Mouse (Mus musculus) right cerebral cortex, postnatal 14 days (tissue): Measurements from ENCODE around the gene 1700016K19Rik.

Source experiments
- DNase-seq: peaks from one replicate; pipeline ENCODE4 v3.0.0; 2022

Gene 1700016K19Rik

DNA sequence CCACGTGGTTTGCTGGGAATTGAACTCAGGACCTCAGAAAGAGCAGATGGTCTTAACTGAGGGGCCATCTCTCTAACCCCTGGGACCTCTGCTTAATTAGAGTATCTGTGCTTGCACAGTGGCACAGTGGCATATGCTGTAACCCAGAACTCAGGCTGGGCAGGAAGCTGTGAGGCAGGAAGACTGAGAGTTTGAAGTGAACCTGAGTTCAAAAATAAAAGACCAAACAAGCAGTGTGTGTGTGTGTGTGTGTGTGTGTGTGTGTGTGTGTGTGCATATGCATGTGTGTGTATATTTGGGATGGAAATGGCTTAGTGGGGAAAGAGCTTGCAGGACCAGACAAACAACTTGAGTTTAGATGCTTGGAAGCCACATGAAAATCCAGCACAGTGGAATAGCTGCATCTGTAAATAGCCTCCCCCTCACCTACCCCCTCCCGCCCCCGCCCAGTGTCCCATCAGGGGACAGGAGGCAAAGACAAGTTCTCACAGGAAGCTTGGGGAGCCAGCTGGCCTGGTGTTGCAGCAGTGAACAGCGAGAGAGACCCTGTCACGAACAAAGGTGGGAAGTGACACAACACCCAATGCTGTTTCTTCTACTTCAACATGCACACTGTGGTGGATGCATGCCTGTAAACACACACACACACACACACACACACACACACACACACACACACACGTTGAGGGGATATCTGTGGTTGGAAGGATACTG lies 38.0 kb downstream of the 1700016K19Rik start:
- DNase-seq: no peak

DNA sequence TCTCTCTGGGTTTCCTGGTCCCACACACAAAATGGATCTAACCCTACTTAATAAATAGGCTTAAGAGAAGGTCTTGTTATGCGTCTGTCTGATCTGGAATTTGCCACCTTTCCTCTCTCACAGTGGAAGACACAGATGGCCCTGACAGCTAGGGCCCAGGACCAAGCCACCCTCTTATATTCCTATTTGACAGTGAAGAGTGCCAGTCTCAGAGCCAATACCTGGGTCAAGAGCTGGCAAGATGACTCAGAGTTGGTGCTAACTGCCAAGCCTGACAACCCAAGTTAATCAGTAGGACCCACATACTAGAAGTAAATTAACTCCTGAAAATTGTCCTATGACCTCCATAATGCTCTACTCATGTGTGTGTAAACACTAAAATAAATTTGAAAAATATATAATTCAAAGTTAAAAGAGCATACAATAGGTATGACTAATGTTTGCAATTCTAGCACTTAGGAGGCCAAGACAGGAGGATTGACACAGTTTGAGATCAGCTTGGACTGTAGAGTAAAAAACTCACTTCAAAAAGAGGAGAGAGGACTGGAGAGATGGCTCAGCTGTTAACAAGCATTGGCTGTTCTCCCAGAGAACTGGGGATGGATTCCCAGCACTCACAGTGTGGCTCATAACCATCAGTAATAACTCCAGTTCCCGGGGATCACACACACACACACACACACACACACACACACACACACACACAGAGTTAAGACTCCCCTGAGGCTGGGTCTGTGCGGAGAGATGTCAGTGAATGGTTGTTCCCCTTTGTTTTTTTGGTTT lies 39.8 kb downstream of the 1700016K19Rik start:
- no peak for DNase-seq

DNA sequence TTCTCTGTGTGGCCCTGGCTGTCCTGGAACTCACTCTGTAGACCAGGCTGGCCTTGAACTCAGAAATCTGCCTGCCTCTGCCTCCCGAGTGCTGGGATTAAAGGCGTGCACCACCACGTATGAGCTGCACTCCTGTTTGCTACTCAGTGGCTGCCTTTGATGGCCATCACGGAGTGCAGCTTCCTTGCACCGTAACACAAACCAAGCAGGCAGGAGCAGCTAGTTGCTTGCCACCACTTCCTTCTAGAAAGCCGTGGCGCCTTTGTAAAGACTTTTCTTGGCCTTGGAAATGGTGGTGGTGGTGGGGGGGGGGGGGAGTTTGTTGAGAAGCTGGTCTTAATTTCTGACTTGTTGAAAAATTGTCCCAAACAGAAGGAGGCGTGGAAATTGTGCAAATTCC lies 40.4 kb downstream of the 1700016K19Rik start:
- DNase-seq: no peak

DNA sequence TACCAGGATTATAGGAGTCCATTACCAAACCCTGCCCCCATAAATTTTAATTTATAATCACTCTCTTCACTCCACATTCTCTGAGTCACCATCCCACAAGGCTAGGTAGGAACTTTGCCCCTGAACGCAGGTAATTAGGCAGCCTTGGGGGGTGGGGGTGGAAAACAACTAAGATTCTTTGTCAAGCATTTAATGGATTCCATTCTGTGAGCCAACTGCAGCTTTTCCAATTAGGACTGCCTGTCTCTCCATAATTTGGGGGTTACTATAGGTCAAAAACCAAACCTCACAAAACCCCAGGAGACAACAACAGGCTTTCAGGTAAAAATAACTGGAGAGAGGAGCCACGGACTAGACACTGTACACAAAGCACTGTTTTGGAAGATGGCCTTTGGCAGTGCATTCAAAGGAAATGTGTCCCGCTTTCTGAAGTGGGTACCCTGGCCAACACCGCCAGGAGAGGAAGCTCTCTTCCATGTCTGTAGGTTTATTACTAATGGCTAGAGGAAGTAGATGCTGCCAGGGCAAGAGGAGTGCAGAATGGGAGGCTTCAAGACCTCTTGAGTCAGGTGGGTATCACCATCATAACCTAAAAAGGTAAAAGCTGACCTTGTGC lies 41.2 kb downstream of the 1700016K19Rik start:
- no peak for DNase-seq

DNA sequence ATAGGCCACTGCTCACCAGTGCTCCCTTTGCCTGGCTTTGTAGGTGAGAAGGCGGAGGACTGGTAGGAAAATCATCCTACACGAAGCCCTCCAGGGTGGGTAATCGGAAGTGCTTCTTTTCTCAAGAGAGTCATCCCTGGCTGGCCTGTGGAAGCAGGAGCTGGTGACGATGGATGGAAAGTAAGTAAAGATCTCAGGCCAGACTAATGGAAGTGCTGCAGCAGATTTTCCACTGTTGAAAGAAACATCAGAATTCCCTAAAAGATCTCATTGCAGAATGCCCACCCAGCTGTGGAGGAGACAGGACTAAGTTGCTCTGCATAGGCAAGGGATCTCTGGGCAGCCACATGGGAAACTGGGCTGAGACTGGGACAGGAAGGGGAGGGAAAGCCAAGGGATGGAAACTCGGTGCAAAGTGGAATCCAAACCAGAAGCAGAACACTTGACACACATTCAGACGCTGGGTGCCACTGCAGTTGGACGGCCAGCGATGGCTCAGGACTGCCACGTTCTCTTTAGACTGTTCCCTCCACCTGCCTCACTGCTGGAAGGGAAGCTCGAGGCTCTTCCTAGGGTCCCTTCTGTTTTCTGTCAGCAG lies 42.4 kb downstream of the 1700016K19Rik start:
- DNase-seq: no peak

DNA sequence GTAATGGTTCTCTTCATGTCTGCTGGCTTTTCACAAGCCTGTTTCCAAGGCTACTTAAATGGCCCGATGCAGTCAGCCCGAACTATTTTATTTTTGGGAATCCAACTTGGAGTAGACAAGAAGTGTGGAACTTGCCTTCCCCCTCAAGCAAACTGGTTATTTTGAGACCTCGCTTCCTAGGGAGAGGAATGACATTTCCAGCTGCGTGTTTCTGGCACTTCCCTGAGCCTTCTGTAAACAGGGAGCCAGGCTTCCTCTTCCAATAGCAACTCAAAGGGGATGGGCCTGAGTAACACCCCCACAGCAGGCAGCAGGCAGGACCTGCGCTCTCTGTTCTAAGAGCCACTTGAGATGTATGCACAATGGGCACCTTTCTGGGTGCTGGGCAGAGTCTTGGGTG lies 43.2 kb downstream of the 1700016K19Rik start:
- peak; percentile 33 for DNase-seq

DNA sequence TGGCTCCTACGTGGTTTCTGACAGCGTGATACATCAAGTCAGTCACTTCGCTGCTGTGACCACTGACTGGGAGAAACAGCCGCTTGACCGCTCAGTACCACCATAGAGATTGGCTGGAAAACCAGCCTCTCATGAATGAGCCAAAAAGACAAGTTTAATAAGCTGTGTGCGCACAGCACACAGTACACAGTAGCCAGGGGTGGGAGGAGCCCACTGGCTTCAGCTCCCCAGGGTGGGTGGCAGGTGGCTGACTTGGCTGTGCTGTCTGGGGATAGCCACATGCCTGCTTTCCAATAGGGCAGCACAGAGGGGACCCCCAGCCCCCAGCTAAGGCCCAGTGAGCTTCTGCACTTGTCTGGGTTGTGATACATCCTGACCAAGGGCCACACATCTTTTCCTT lies 44.8 kb downstream of the 1700016K19Rik start:
- no peak for DNase-seq

DNA sequence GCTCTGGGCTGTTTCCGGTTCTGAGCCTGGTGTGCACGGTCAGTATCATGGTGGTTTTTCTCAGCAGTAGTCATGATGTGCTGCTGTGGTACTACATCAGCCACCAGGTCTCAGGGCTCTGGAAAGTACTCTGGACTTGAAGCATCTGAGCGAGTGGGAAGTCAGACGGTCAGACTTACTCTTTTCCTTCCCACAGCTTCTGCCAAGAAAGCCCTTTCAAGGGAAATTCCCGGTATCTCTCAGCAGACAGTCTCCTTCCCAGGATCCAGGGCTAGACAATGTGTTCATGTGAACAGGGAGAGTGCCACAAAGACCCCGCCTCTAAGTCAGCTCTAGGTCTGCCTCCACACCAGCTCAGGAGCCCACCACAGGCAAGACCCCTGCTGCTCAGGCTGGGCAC lies 45.7 kb downstream of the 1700016K19Rik start:
- DNase-seq: no peak

DNA sequence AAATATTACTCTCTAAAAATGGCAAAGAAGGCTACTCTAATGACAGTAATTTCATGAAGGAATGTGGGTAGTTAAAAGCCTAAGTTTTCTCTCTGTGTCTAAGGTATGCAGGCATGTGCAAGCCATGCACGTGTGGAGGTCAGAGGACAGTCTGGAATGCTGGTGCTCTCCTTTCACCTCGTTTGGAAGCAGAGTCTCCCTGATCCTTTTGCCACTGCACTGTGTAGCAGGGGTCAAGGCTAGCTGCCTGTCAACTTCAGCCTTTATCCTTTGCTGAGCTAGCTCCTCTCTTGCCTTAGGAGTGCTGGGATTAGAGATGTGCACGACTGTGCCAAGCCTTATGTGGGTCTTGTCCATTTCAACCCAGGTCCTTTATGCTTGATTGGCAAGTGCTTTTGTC lies 50.8 kb downstream of the 1700016K19Rik start:
- no peak for DNase-seq

DNA sequence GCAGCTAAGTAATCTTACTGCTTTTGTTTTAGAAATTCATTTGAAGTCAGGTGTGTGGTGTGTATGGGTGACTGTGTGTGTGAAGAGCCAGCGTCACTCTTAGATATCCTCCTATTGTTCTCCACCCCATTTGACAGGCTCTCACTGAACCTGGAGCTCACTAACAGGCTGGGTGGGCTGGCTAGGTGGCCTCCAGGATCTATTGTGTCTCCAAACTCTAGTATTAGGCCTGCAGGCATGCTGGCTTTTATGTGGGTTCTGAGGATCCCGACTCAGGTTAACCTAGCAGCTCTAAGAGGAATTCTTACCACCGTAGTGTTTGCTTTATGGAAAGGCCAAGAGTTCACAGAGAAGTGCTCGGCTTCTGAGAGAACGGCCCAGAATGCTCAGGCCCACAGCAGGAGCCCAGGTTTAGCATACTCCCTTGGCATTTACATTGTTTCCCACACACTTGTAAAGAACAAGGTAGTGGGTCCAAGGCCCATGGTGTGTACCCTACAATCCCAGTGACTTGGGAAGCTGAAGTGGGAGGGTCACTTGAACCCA lies 51.3 kb downstream of the 1700016K19Rik start:
- DNase-seq: no peak

DNA sequence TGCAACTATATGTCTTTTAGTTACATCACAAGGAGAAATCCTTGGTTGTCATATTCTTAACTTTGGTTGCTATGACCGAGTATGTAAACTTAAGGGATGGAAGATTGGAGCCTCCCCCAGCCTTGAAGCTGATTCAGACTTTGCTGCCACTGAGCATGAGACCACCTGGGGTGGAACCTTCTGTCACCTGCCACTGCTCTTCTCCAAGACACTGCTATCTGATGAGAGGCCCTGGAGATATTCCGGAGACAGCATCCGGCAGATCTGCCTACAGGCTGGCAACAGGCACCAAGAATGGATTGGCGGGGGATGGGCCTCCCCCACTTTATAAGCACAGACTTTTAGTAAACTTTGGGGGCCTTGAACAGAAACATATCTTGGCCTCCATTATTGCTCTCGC lies 52.8 kb downstream of the 1700016K19Rik start:
- DNase-seq: no peak
